Mouse (Mus musculus) natural killer cell, adult 2 months (primary cell): Measurements from ENCODE around the gene Ttc22.

ENCODE experiments used
- DNase-seq, 2 experiments: peaks; one replicate each; pipeline ENCODE4 v3.0.0; 2022; ENCODE audit warnings: low spot score in 2 of 2

The Ttc22 gene

GRCm38 (mm10) chr4:106622030-106622493, at the start of gene Ttc22:
Gene Ttc22, plus strand, starts transcription at chr4:106622432.
- no peak for DNase-seq

GRCm38 (mm10) chr4:106575022-106575421, 47.2 kb upstream of the Ttc22 start:
- no peak for DNase-seq

- DNase-seq, result no peak
Measured at GRCm38 (mm10) chr4:106577511-106577910, 44.7 kb upstream of the Ttc22 start.

GRCm38 (mm10) chr4:106581176-106581864, 40.9 kb upstream of the Ttc22 start:
- no peak for DNase-seq

- no peak for DNase-seq
Measured at GRCm38 (mm10) chr4:106581865-106582204, 40.4 kb upstream of the Ttc22 start.

- DNase-seq, result no peak
Measured at GRCm38 (mm10) chr4:106582428-106583153, 39.6 kb upstream of the Ttc22 start.

GRCm38 (mm10) chr4:106584665-106585064, 37.6 kb upstream of the Ttc22 start:
- no peak for DNase-seq

GRCm38 (mm10) chr4:106587075-106587474, 35.2 kb upstream of the Ttc22 start:
- no peak for DNase-seq

- DNase-seq, result peak in 1 of 2 experiments; percentile 11
Measured at GRCm38 (mm10) chr4:106590142-106590541, 32.1 kb upstream of the Ttc22 start.

GRCm38 (mm10) chr4:106590871-106591270, 31.4 kb upstream of the Ttc22 start:
- DNase-seq, result no peak

- no peak for DNase-seq
Measured at GRCm38 (mm10) chr4:106593636-106594035, 28.6 kb upstream of the Ttc22 start.

- DNase-seq, result no peak
Measured at GRCm38 (mm10) chr4:106596200-106596599, 26.0 kb upstream of the Ttc22 start.

- DNase-seq, result no peak
Measured at GRCm38 (mm10) chr4:106597055-106597454, 25.2 kb upstream of the Ttc22 start.

- no peak for DNase-seq
Measured at GRCm38 (mm10) chr4:106597741-106598140, 24.5 kb upstream of the Ttc22 start.

GRCm38 (mm10) chr4:106599415-106599814, 22.8 kb upstream of the Ttc22 start:
- no peak for DNase-seq

- no peak for DNase-seq
Measured at GRCm38 (mm10) chr4:106600770-106601169, 21.5 kb upstream of the Ttc22 start.

- DNase-seq, result no peak
Measured at GRCm38 (mm10) chr4:106606639-106607554, 15.3 kb upstream of the Ttc22 start.

GRCm38 (mm10) chr4:106607905-106608304, 14.3 kb upstream of the Ttc22 start:
- DNase-seq, result no peak

- no peak for DNase-seq
Measured at GRCm38 (mm10) chr4:106613105-106613504, 9.1 kb upstream of the Ttc22 start.

GRCm38 (mm10) chr4:106613560-106613959, 8.7 kb upstream of the Ttc22 start:
- no peak for DNase-seq

GRCm38 (mm10) chr4:106614180-106614797, 7.9 kb upstream of the Ttc22 start:
- peak in 1 of 2 experiments; percentile 42 for DNase-seq

GRCm38 (mm10) chr4:106614881-106615280, 7.4 kb upstream of the Ttc22 start:
- DNase-seq, result no peak
